Comparison of ENCODE assay signal across 13 mouse cellular contexts in genomic region chr2:75136618-75137017, GRCm38 (mm10).
A peak's percentile ranks its signal among the peaks of the same experiment; 100 is the strongest.
DNase-seq lines count a peak whose midpoint lies in the region; ATAC-seq and TF ChIP-seq lines count a peak whose summit lies in the region.
"Had no signal": no experiment of that assay in that cellular context is flagged by ENCODE, and none has a peak within 500 bp of the region (broad histone marks: within the 10 kb centered on the region; RNA-seq: fewer than 3 reads in every experiment).

No protein-coding gene starts in this region.

- no peaks in the 10 kb centered on the region for H3K36me3 ChIP-seq in heart, embryonic 15.5 days
- no peaks in the 10 kb centered on the region for H3K36me3 ChIP-seq in heart, embryonic 12.5 days
- H3K36me3 ChIP-seq in midbrain, embryonic 11.5 days (ENCODE audit: control insufficient read depth, insufficient read depth, low read length): no peaks in the 10 kb centered on the region
- no peaks in the 10 kb centered on the region for H3K36me3 ChIP-seq in midbrain, embryonic 14.5 days (ENCODE audit: control insufficient read depth, insufficient read depth, low read length)
- H3K36me3 ChIP-seq in intestine, embryonic 14.5 days (ENCODE audit: control insufficient read depth, insufficient read depth, low read length): no peaks in the 10 kb centered on the region
- H3K36me3 ChIP-seq in neural tube, embryonic 12.5 days: no peaks in the 10 kb centered on the region
- H3K36me3 ChIP-seq: midbrain, embryonic 12.5 days had no signal

- H3K4me1 ChIP-seq in heart, embryonic 15.5 days (replicated peaks): peaks cover 9% of the 10 kb centered on the region
- peaks cover 9% of the 10 kb centered on the region for H3K4me1 ChIP-seq in heart, embryonic 12.5 days (replicated peaks)
- peaks cover 5% of the 10 kb centered on the region for H3K4me1 ChIP-seq in midbrain, embryonic 11.5 days (ENCODE audit: control insufficient read depth, insufficient read depth, low read length)
- H3K4me1 ChIP-seq in midbrain, embryonic 14.5 days (ENCODE audit: control insufficient read depth, insufficient read depth, low read length): peaks cover 6% of the 10 kb centered on the region; the same call in 1 of the 2 replicates
- H3K4me1 ChIP-seq in intestine, embryonic 14.5 days (replicated peaks; ENCODE audit: control insufficient read depth, insufficient read depth, low read length): 0 out of 2 replicates have a peak, but pooled peaks cover 3% of the 10 kb centered on the region
- peaks cover 14% of the 10 kb centered on the region for H3K4me1 ChIP-seq in neural tube, embryonic 12.5 days
- no peaks in the 10 kb centered on the region for H3K4me1 ChIP-seq in lung, adult 2 months (ENCODE audit: control insufficient read depth, insufficient read depth, low read length)

- no peak for TF ChIP-seq CTCF in lung, adult 2 months (IDR thresholded peaks at IDR 0.05; ENCODE audit: insufficient read depth, low read length)

- no peaks in the 10 kb centered on the region for H3K9me3 ChIP-seq in heart, embryonic 15.5 days (replicated peaks)
- no peaks in the 10 kb centered on the region for H3K9me3 ChIP-seq in heart, embryonic 12.5 days (replicated peaks)
- no peaks in the 10 kb centered on the region for H3K9me3 ChIP-seq in midbrain, embryonic 11.5 days (ENCODE audit: control insufficient read depth, low read length)
- H3K9me3 ChIP-seq in midbrain, embryonic 14.5 days (ENCODE audit: control insufficient read depth, low read length): no peaks in the 10 kb centered on the region
- H3K9me3 ChIP-seq in intestine, embryonic 14.5 days (ENCODE audit: control insufficient read depth, low read length): no peaks in the 10 kb centered on the region
- no peaks in the 10 kb centered on the region for H3K9me3 ChIP-seq in neural tube, embryonic 12.5 days
- H3K9me3 ChIP-seq: midbrain, embryonic 12.5 days had no signal

- peak; percentile 89 for DNase-seq in midbrain, embryonic 11.5 days (ENCODE audit: low spot score, missing footprints)
- DNase-seq in midbrain, embryonic 14.5 days: no peak
- DNase-seq in intestine, embryonic 14.5 days (ENCODE audit: low spot score): no peak
- no peak for DNase-seq in lung, adult 2 months
- DNase-seq in layer of hippocampus, postnatal 25 days (ENCODE audit: extremely low spot score in 1 of 2, low spot score in 1 of 2): no peak
- DNase-seq: cerebellum, adult 9-10 months; heart, adult 18-20 months; heart, postnatal 10 days had no signal

- peaks cover 77% of the 10 kb centered on the region for H3K27me3 ChIP-seq in heart, embryonic 15.5 days
- H3K27me3 ChIP-seq in heart, embryonic 12.5 days (replicated peaks): peaks cover 60% of the 10 kb centered on the region
- H3K27me3 ChIP-seq in midbrain, embryonic 11.5 days (ENCODE audit: control insufficient read depth, insufficient read depth, low read length): peaks cover 54% of the 10 kb centered on the region
- H3K27me3 ChIP-seq in midbrain, embryonic 14.5 days (ENCODE audit: control insufficient read depth, insufficient read depth, low read length): peaks cover 74% of the 10 kb centered on the region
- H3K27me3 ChIP-seq in intestine, embryonic 14.5 days (replicated peaks; ENCODE audit: control insufficient read depth, insufficient read depth, low read length): peaks cover 46% of the 10 kb centered on the region
- H3K27me3 ChIP-seq in neural tube, embryonic 12.5 days (replicated peaks): peaks cover 10% of the 10 kb centered on the region

- ATAC-seq in heart, embryonic 15.5 days (replicated peaks; ENCODE audit: insufficient number of reproducible peaks, insufficient read depth, low FRiP score, low read depth): no peak
- ATAC-seq in heart, embryonic 12.5 days (ENCODE audit: insufficient number of reproducible peaks, low FRiP score): no peak
- no peak for ATAC-seq in midbrain, embryonic 11.5 days (ENCODE audit: low FRiP score)
- ATAC-seq in midbrain, embryonic 14.5 days (ENCODE audit: low FRiP score, low TSS enrichment): no peak
- ATAC-seq in intestine, embryonic 14.5 days (replicated peaks; ENCODE audit: low FRiP score, low TSS enrichment, low read depth): no peak
- ATAC-seq in neural tube, embryonic 12.5 days (ENCODE audit: low FRiP score, low read depth): no peak

- H3K4me3 ChIP-seq in heart, embryonic 15.5 days: no peak overlapping the region
- H3K4me3 ChIP-seq in heart, embryonic 12.5 days: no peak overlapping the region
- no peak overlapping the region for H3K4me3 ChIP-seq in midbrain, embryonic 11.5 days (ENCODE audit: low read depth, low read length)
- H3K4me3 ChIP-seq in midbrain, embryonic 14.5 days (replicated peaks; ENCODE audit: low read depth, low read length): no peak overlapping the region
- peak overlapping the region; percentile 34 for H3K4me3 ChIP-seq in intestine, embryonic 14.5 days (ENCODE audit: low read depth, low read length)
- peak overlapping the region; percentile 41; the same call in 1 of the 2 replicates for H3K4me3 ChIP-seq in neural tube, embryonic 12.5 days
- no peak overlapping the region for H3K4me3 ChIP-seq in lung, adult 2 months (replicated peaks; ENCODE audit: extremely low read depth, low read depth, low read length)

- no peak overlapping the region for H3K27ac ChIP-seq in heart, embryonic 15.5 days
- H3K27ac ChIP-seq in heart, embryonic 12.5 days (ENCODE audit: poor library complexity, severe bottlenecking): no peak overlapping the region
- no peak overlapping the region for H3K27ac ChIP-seq in midbrain, embryonic 11.5 days (ENCODE audit: low read depth, low read length)
- H3K27ac ChIP-seq in midbrain, embryonic 14.5 days (replicated peaks; ENCODE audit: low read depth, low read length): no peak overlapping the region
- 0 out of 2 replicates have a peak overlapping the region, but pooled peaks have one; percentile 2 for H3K27ac ChIP-seq in intestine, embryonic 14.5 days (ENCODE audit: low read depth)
- no peak overlapping the region for H3K27ac ChIP-seq in neural tube, embryonic 12.5 days
- H3K27ac ChIP-seq: liver, embryonic 14.5 days; midbrain, embryonic 12.5 days had no signal

- 32% methylated on average over 8 of the region's 8 CpGs for WGBS in heart, embryonic 15.5 days
- WGBS in heart, embryonic 12.5 days: 15% methylated on average over 8 of the region's 8 CpGs
- WGBS in midbrain, embryonic 11.5 days: 13% methylated on average over 8 of the region's 8 CpGs
- 12% methylated on average over 8 of the region's 8 CpGs for WGBS in midbrain, embryonic 14.5 days
- WGBS in intestine, embryonic 14.5 days: 30% methylated on average over 8 of the region's 8 CpGs
- 14% methylated on average over 8 of the region's 8 CpGs for WGBS in neural tube, embryonic 12.5 days
- WGBS in lung, adult 2 months: 39% methylated on average over 8 of the region's 8 CpGs

- H3K4me2 ChIP-seq in heart, embryonic 15.5 days: 0 out of 2 replicates have a peak overlapping the region, but pooled peaks have one; percentile 92
- H3K4me2 ChIP-seq in heart, embryonic 12.5 days: no peak overlapping the region
- no peak overlapping the region for H3K4me2 ChIP-seq in midbrain, embryonic 11.5 days
- H3K4me2 ChIP-seq in midbrain, embryonic 14.5 days (ENCODE audit: low read length): no peak overlapping the region
- H3K4me2 ChIP-seq in intestine, embryonic 14.5 days (ENCODE audit: low read length): peak overlapping the region; percentile 86
- peak overlapping the region; percentile 82 for H3K4me2 ChIP-seq in neural tube, embryonic 12.5 days (replicated peaks)

- no peak overlapping the region for H3K9ac ChIP-seq in heart, embryonic 15.5 days
- H3K9ac ChIP-seq in heart, embryonic 12.5 days: no peak overlapping the region
- H3K9ac ChIP-seq in midbrain, embryonic 11.5 days (ENCODE audit: low read length): no peak overlapping the region
- H3K9ac ChIP-seq in midbrain, embryonic 14.5 days (replicated peaks; ENCODE audit: low read length): no peak overlapping the region
- peak overlapping the region; percentile 37; the same call in 1 of the 2 replicates for H3K9ac ChIP-seq in intestine, embryonic 14.5 days (ENCODE audit: low read length)
- H3K9ac ChIP-seq in neural tube, embryonic 12.5 days: peak overlapping the region; percentile 65; the same call in 1 of the 2 replicates
- H3K9ac ChIP-seq: liver, embryonic 14.5 days had no signal

- TF ChIP-seq POLR2A in lung, adult 2 months (IDR thresholded peaks at IDR 0.05; ENCODE audit: borderline replicate concordance, extremely low read depth, low read depth, low read length): no peak

Comparison
In these comparisons a context has a peak if more than half of its experiments do, and no peak if none do; other contexts are left out.
1. H3K4me2 ChIP-seq: peak in heart, embryonic 15.5 days (single experiment), intestine, embryonic 14.5 days (single experiment) and neural tube, embryonic 12.5 days (single experiment); none in heart, embryonic 12.5 days (single experiment), midbrain, embryonic 11.5 days (single experiment) and midbrain, embryonic 14.5 days (single experiment).
2. H3K4me3 ChIP-seq: peak in intestine, embryonic 14.5 days (single experiment) and neural tube, embryonic 12.5 days (single experiment); none in heart, embryonic 15.5 days (single experiment), heart, embryonic 12.5 days (single experiment), midbrain, embryonic 11.5 days (single experiment), midbrain, embryonic 14.5 days (single experiment) and lung, adult 2 months (single experiment).
3. H3K9ac ChIP-seq: peak in intestine, embryonic 14.5 days (single experiment) and neural tube, embryonic 12.5 days (single experiment); none in heart, embryonic 15.5 days (single experiment), heart, embryonic 12.5 days (single experiment), midbrain, embryonic 11.5 days (single experiment) and midbrain, embryonic 14.5 days (single experiment).